Mouse (Mus musculus): Measurements from ENCODE around the gene Hps6.

Gene Hps6

DNA sequence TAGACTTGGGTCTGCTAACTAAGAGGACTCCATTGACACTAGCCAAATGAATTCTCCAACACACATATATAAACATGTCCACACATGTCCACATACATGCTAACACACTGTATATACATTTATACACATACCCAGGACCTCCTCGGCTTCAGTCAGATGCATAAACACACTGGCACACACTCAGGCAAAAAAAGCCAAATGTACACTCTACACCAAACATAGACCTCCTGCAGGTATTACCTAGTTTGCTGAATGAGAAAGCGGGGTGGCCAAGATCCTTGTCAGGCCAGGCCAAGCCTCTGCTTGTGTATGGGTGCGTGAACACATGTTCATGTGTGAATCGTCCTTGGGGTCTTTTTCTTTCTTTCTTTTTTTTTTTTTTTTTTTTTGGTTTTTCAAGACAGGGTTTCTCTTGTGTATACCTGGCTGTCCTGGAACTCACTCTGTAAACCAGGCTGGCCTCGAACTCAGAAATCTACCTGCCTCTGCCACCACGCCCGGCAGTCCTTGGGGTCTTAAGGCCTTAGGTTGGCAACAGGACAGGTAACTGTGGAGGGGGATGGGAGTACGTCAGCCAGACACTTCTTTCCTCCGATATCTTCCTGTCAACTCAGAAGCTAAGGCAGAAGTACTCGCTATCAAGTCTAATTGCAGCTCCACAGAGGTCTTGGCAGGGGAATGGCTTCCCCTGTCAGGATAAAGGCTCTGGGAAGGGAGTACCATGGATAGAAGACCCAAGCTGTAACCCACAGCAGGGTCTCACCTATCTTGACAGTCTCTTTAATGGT is 27.1 kb downstream of the Hps6 start:
- no peak for DNase-seq

DNA sequence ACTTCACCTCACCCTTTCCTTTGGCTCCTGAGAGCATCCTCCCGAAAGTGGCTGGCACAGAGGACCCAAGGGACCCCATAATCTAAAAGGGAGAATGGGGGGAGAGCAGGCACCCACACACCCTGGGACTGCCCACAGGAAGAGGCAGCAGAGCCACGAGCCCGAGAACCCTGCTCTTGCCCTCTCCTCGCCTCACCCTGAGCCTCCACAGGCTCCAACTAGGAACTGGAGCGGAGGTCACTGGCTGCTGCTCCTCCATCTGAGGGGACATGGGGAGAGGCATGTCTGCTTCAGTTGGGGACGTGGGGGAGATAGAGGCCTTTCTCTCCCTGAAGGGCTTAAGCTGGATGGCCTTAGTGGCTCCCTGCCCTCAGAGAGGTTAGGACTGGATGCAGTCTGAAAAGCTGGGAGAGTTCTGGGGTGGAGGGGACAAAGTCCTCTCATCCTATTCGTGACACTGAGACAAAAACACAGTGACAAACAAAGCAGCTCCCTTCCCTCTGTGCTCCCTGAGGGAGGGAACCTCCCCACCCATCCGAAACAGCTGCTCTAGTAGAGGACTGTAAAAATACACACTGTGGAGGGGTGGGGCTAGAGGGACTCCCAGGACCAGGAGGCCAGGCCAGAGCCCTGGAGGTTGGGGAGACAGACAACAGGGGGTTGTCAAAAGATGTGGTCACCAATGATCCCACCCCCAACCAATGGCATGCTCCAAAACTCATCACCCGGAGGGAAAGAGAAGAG is 28.6 kb downstream of the Hps6 start:
- DNase-seq: no peak

GRCm38 (mm10) chr19:46032731-46033510 is 29.6 kb downstream of the Hps6 start:
- DNase-seq: peak; percentile 52

DNA sequence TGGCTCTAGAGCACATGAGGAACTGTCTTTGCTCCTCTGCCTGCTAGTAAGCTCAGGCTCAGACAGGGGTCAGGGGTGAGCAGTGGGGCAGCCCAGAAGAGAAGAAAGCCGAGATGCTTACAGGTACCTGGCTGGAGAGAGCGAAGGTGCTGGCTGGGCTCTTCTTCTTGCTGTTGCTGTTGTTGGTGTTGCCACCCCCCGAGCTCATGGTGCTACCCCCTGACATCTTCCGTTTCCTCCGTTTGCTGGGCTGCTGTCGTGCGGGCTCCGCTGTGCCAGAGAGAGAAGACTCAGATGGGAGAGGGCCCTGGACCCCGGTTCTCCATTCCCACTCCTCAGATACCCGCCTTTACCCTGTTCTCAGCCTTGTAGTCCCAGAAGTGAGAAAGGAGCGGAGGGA is 30.6 kb downstream of the Hps6 start:
- no peak for DNase-seq

DNA sequence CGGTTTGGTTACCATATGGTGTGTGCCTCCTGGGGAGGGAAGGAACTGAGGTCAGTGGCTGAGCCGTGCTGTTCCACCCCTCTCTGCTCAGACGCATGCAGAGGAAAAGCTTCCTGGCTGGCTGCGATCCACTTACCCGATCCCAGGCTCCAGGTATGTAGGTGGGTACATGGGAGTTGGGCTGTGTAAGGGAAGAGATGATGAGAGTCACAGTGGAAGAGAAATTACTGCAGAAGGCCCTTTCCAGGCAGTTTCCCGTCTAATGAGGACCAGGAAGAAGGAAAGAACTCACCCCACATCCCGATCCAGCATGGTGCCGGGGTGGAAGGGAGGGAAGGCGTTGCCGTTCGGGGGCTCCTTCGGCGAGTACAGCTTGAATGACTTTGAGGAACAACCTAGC is 32.7 kb downstream of the Hps6 start:
- no peak for DNase-seq

- DNase-seq: no peak
Observed at GRCm38 (mm10) chr19:46036477-46037242, 33.4 kb downstream of the Hps6 start.

DNA sequence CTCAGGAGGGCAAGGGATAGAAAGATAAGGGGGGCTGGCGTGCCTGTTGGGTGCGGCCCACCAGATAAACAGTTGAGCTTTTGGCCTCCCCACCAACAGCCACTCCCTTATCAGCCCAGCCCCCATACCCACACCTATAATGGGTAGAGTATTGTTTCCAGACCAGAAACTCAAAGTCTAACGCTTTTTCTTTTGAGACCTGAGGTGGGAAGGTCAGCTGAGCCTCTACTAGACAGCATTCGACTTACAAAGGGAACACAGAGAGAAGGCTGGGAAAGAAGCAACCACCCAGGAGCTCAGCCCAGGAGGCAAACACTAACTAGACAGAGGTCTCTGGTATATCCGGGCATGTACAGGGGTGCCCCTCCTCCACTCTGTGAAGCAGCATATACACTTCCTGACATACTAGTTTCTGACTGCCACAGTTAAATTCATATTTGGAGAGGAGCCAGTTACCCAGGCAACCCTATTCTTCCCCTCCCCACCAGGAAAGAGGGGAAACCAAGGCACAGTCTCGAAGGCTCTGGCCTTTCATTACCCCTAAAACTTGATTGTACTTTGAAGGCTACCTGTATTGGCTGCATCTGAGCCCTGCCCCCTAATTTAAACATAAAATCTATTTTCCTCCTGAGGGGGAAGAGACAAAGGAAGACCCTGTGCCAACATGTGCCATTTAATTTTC is 34.1 kb downstream of the Hps6 start:
- no peak for DNase-seq

GRCm38 (mm10) chr19:46037925-46038850 is 34.9 kb downstream of the Hps6 start:
- peak; percentile 18 for DNase-seq

DNA sequence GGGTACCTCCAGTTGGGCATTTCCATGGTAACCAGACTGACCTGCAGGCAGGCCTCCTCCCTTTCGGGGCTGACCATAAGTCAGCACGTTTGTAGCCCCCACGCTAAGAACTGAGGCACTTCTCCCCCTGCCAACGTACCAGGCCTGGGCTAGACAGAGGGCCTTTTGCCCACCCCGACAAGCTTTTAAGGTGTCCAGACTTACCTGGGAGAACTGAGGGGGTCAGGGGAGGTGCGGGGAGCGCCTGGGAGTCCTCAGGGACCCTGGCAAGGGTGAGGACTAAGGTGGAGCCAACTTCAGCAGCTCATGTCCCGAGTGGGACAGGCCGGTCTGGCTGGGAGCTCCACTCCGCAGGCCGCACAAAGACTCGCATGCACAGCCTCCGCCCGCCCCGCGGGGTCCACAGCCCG is 35.5 kb downstream of the Hps6 start:
- DNase-seq: no peak

- DNase-seq: peak; percentile 86
Observed at GRCm38 (mm10) chr19:46039478-46039877, 36.2 kb downstream of the Hps6 start.

DNA sequence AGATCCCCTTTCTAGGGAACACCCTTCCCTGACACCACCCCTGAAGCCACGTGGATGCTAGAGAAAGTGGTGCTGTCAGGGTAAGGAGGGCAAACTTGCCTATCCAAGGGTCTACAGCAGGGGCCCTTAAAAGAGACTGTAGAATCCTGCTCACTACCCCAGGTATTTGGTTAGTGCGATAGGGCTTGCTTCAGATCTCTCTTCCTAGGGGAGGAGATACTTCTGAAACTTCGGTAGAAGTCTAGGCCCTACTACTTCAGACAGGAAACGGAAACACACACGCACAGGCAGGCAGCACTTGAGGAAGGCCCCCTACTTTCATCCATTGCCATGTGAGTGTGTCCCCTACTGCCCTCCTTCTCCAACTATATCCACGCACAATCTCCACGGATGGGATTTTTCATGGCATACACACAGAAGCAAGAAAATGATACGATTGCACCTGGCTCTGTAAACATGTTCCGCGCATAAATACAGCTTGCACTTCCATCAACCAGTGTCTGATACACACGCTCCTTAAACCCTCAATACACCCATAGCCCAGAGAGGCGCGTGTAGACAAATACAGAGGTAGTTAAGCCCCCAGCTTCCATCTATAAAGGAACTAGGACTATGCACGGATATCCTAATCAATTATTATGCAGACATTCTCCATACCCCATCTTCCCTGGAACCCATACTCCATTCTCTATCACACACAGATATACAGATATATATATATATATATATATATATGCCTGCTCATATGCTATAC is 37.0 kb downstream of the Hps6 start:
- DNase-seq: no peak

GRCm38 (mm10) chr19:46041299-46041932 is 38.1 kb downstream of the Hps6 start:
- no peak for DNase-seq

- peak; percentile 85 for DNase-seq
Observed at GRCm38 (mm10) chr19:46041933-46042475, 38.7 kb downstream of the Hps6 start.

DNA sequence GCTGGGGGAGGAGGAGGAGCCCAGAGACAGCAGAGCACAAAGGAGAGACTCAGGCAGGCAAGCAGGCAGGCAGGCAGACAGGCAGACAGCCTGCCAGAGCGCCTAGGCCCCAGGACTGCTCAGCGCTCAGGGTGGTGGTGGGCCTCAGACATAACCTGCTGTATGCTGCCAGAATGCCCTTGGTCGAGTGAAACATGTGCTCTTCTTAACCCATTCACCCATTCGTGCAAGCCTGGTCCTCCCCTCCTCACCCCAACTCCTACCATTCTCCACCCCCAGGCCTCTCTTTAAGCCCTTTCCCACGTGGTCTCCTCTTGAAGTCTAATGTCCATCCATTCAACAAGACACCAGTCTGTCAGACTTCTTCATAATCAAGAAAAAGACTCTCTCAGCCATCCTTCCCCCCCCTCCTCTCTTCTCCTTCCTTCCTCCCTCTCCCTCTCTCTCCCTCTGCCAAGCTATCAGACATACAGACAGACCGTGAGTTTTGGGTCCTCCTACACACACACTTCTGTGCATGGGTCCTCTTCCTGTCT is 39.2 kb downstream of the Hps6 start:
- peak; percentile 80 for DNase-seq

DNA sequence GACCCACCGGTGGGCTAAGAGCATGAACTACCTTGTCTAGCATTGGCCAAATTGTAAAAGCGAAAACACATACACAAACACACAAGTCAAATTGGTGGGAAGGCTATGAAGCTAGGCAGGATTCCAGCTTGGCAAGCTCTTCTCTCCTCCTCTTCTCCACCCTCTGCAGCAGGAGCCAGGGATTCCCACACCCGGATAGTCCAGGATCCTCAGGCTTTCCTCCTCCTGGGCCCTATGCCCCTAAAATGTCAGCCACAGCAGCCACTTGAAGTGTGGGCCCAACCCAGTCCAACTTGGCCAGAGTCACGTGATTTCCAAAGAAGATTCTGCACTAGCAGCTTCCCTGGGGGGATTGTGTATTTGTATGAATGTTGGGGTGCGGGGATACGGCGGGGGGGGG is 40.1 kb downstream of the Hps6 start:
- DNase-seq: no peak

GRCm38 (mm10) chr19:46044271-46044992 is 41.1 kb downstream of the Hps6 start, which contains the start of gene Pprc1:
Gene Pprc1, plus strand, starts transcription at chr19:46044886.
- no peak for DNase-seq

DNA sequence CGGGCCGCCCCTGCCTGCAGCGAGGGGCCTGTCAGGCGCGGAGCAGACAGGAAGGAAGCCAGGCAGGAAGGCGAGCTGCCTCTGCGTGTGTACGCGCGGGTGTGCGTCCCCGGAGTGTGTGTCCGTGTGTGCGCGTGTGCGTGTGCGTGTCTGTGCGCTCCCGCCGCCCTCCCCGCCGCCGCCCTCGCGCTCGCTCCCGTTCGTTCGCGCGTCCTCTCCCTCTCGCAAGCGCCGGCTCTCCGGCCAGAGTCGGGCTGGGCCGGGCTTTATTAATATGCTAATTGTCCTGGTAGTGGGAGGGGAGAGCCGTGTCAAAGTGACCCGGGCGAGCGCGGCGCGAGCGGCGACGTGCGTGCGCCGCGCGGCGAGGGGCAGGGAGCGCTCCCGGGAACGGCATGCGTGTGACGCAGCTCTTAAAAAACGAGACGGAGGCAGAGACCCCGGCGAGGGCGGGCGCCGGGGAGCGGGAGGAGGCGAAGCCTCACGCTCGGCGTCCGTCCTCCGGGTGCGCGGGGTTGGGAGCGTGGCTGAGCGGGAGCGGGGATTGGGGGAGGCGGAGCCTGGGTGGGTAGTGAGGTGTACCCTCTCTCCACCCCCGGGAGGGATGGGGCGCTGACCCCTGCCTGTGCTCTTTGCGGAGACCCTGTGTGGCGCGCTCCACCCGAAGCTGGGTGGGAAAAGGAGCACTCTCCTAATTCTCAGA is 41.8 kb downstream of the Hps6 start, which contains the start of gene Ldb1:
Gene Ldb1, minus strand, starts transcription at position 222 of the 703 bp plus-strand sequence.
- DNase-seq: peak; percentile 89

Data from layer of hippocampus, adult 9-11 months (tissue).